20 mouse cellular contexts compared by ENCODE assay signal in genomic region chr2:5640586-5640985, GRCm38 (mm10).
DNase-seq lines count a peak whose midpoint lies in the region; ATAC-seq and TF ChIP-seq lines count a peak whose summit lies in the region.
"Had no signal": no experiment of that assay in that cellular context is flagged by ENCODE, and none has a peak within 500 bp of the region (broad histone marks: within the 10 kb centered on the region; RNA-seq: fewer than 3 reads in every experiment).

No protein-coding gene starts in this region.

- no peaks in the 10 kb centered on the region for H3K9me3 ChIP-seq in midbrain, embryonic 16.5 days (replicated peaks; ENCODE audit: control insufficient read depth, low read length, poor library complexity, severe bottlenecking)
- H3K9me3 ChIP-seq: forebrain, embryonic 10.5 days; forebrain, embryonic 13.5 days; heart, embryonic 13.5 days; hindbrain, embryonic 12.5 days; hindbrain, embryonic 15.5 days had no signal

- DNase-seq in heart, adult 11 months = peak; percentile 54
- DNase-seq in heart, adult 8-10 months (ENCODE audit: low spot score) = no peak
- DNase-seq in layer of hippocampus, adult 2 months (ENCODE audit: low spot score in 2 of 2) = no peak
- DNase-seq in layer of hippocampus, postnatal 14 days (ENCODE audit: low spot score in 2 of 2) = no peak
- peak; percentile 21 for DNase-seq in ES-CJ7 (ENCODE audit: low read depth, low spot score)
- DNase-seq: adrenal gland, postnatal 10 days; adrenal gland, postnatal 36 days; cerebellum, adult 18-20 months; cerebellum, adult 9-10 months; cerebellum, postnatal 14 days; gastrocnemius, postnatal 36 days; heart, postnatal 14 days had no signal

- H3K4me3 ChIP-seq in layer of hippocampus, adult 2 months = no peak overlapping the region
- H3K4me3 ChIP-seq in midbrain, embryonic 16.5 days (ENCODE audit: low read depth, low read length) = no peak overlapping the region
- H3K4me3 ChIP-seq: forebrain, embryonic 10.5 days; forebrain, embryonic 13.5 days; heart, embryonic 13.5 days; hindbrain, embryonic 12.5 days; hindbrain, embryonic 15.5 days had no signal

- TF ChIP-seq CTCF in layer of hippocampus, adult 2 months (conservative IDR thresholded peaks at IDR 0.05) = no peak

- H3K9ac ChIP-seq in midbrain, embryonic 16.5 days (ENCODE audit: low read depth, low read length) = no peak overlapping the region
- H3K9ac ChIP-seq: forebrain, embryonic 13.5 days; heart, embryonic 13.5 days; hindbrain, embryonic 12.5 days; hindbrain, embryonic 15.5 days had no signal

- ATAC-seq in midbrain, embryonic 16.5 days = no peak
- ATAC-seq in megakaryocyte-erythroid progenitor cell, adult 5-6 weeks (replicated peaks; ENCODE audit: low FRiP score, low TSS enrichment, poor library complexity, severe bottlenecking) = no peak
- ATAC-seq: forebrain, embryonic 13.5 days; forebrain, embryonic 16.5 days had no signal

- H3K27me3 ChIP-seq in midbrain, embryonic 16.5 days (ENCODE audit: control insufficient read depth, insufficient read depth, low read depth, low read length) = no peaks in the 10 kb centered on the region
- H3K27me3 ChIP-seq: forebrain, embryonic 13.5 days; heart, embryonic 13.5 days; hindbrain, embryonic 12.5 days; hindbrain, embryonic 15.5 days had no signal

- no peak overlapping the region for H3K4me2 ChIP-seq in midbrain, embryonic 16.5 days (ENCODE audit: low read length)
- H3K4me2 ChIP-seq: forebrain, embryonic 13.5 days; heart, embryonic 13.5 days; hindbrain, embryonic 12.5 days; hindbrain, embryonic 15.5 days had no signal

- no peaks in the 10 kb centered on the region for H3K36me3 ChIP-seq in midbrain, embryonic 16.5 days (ENCODE audit: control insufficient read depth, insufficient read depth, low read length)
- H3K36me3 ChIP-seq: forebrain, embryonic 10.5 days; heart, embryonic 13.5 days; hindbrain, embryonic 12.5 days; hindbrain, embryonic 15.5 days had no signal

- 87% methylated on average over 5 of the region's 5 CpGs for WGBS in midbrain, embryonic 16.5 days

- peaks cover 6% of the 10 kb centered on the region for H3K4me1 ChIP-seq in midbrain, embryonic 16.5 days (ENCODE audit: control insufficient read depth, insufficient read depth, low read length)
- H3K4me1 ChIP-seq: forebrain, embryonic 10.5 days; forebrain, embryonic 13.5 days; hindbrain, embryonic 12.5 days; hindbrain, embryonic 15.5 days had no signal

- H3K27ac ChIP-seq in layer of hippocampus, adult 2 months = peak overlapping the region; percentile 69; the same call in 1 of the 2 replicates
- no peak overlapping the region for H3K27ac ChIP-seq in midbrain, embryonic 16.5 days (ENCODE audit: low read length)
- H3K27ac ChIP-seq: forebrain, embryonic 10.5 days; forebrain, embryonic 13.5 days; heart, embryonic 13.5 days; hindbrain, embryonic 12.5 days; hindbrain, embryonic 15.5 days had no signal

Comparison
In these comparisons a context has a peak if more than half of its experiments do, and no peak if none do; other contexts are left out.
1. DNase-seq: peak in heart, adult 11 months (single experiment) and ES-CJ7 (single experiment); none in heart, adult 8-10 months (single experiment), layer of hippocampus, adult 2 months (0 of 2) and layer of hippocampus, postnatal 14 days (0 of 2).